Mouse (Mus musculus): ENCODE data around the gene Sumo1.

- no peak for TF ChIP-seq GATA1 (IDR thresholded peaks at IDR 0.05; ENCODE audit: borderline replicate concordance, low read length)
- TF ChIP-seq FLI1 (IDR thresholded peaks at IDR 0.05; ENCODE audit: low read length): no peak
These were observed 13.5 kb upstream of the Sumo1 start for GRCm38 (mm10) chr1:59683926-59684818.

Data from megakaryocyte, embryonic 14.5 days (primary cell).